Mouse (Mus musculus) intestine, postnatal 0 days (tissue): ENCODE measurements around the gene Mael. TPM values are rescaled to one million over a fixed set of nuclear protein-coding genes. Genes with fewer than 3 reads are reported as not detected.

Source experiments
- ATAC-seq: fragments of 200-750 bp; cut with Nextera tagmentation; 2 replicates; pipeline ENCODE4 v1.8.0; 2017; ENCODE audit warnings: mild to moderate bottlenecking, moderate TSS enrichment, moderate library complexity
- H3K27ac ChIP-seq: fragments of 300-500 bp; sonication (generic); 2 replicates; pipeline ENCODE4 v1.5.1; 2014; ENCODE audit warnings: mild to moderate bottlenecking, low read depth, low read length, moderate library complexity
- H3K27me3 ChIP-seq: fragments of 300-500 bp; sonication (generic); replicated peaks from 2 replicates; pipeline ENCODE4 v1.6.1; 2014; ENCODE audit warnings: low read length, mixed read lengths; ENCODE audit not compliant: control insufficient read depth, insufficient read depth
- H3K36me3 ChIP-seq: fragments of 300-500 bp; sonication (generic); 2 replicates; pipeline ENCODE4 v1.6.1; 2014; ENCODE audit warnings: mild to moderate bottlenecking, moderate library complexity; ENCODE audit not compliant: control insufficient read depth, insufficient read depth
- H3K4me1 ChIP-seq: fragments of 300-500 bp; sonication (generic); replicated peaks from 2 replicates; pipeline ENCODE4 v1.6.1; 2014; ENCODE audit warnings: antibody characterized with exemption, low read length, mixed read lengths; ENCODE audit not compliant: control insufficient read depth, insufficient read depth
- H3K4me2 ChIP-seq: fragments of 300-500 bp; sonication (generic); replicated peaks from 2 replicates; pipeline ENCODE4 v1.6.1; 2014; ENCODE audit warnings: low read depth, mild to moderate bottlenecking, moderate library complexity
- H3K4me3 ChIP-seq: fragments of 300-500 bp; sonication (generic); 2 replicates; pipeline ENCODE4 v1.5.1; 2014; ENCODE audit warnings: low read depth, low read length
- H3K9ac ChIP-seq: fragments of 300-500 bp; sonication (generic); 2 replicates; pipeline ENCODE4 v1.6.1; 2014; ENCODE audit warnings: mild to moderate bottlenecking, low read depth, low read length
- H3K9me3 ChIP-seq: fragments of 300-500 bp; sonication (generic); 2 replicates; pipeline ENCODE4 v1.6.1; 2016; ENCODE audit warnings: mixed run types; ENCODE audit not compliant: control insufficient read depth
- CTCF ChIP-seq: sonication (generic); IDR thresholded peaks from 2 replicates; pipeline ENCODE4 v1.5.1; 2016; ENCODE audit warnings: low read depth, mild to moderate bottlenecking, control low read depth, antibody characterized with exemption, moderate library complexity
- WGBS: fragments of 180-500 bp; shearing (Covaris S2); extraction: QIAGEN DNeasy Blood & Tissue Kit; methylation state at CpG from one replicate; pipeline ENCODE4 v1.1.7; 2014; 5-methylcytosine and 5-hydroxymethylcytosine counted together
- polyA plus RNA-seq: library from polyadenylated mRNA; unstranded; fragments of >200 nt; fragmentation: Nextera tagmentation; extraction: Ambion mirVana; gene quantifications from 2 replicates; pipeline ENCODE4 v1.2.1, GENCODE M21; 2015

The Mael gene
- polyA plus RNA-seq, 1 experiment from 2014 or later: not detected

- H3K4me3 ChIP-seq: no peak overlapping the region
- WGBS: 77% methylated on average over 1 of the region's 1 CpGs
- no peak for ATAC-seq
- H3K36me3 ChIP-seq: no peaks in the 10 kb centered on the region
- no peaks in the 10 kb centered on the region for H3K4me1 ChIP-seq
- no peak for TF ChIP-seq CTCF
- H3K4me2 ChIP-seq: no peak overlapping the region
- no peak overlapping the region for H3K27ac ChIP-seq
- H3K9me3 ChIP-seq: no peaks in the 10 kb centered on the region
- H3K9ac ChIP-seq: no peak overlapping the region
- no peaks in the 10 kb centered on the region for H3K27me3 ChIP-seq
Measured at GRCm38 (mm10) chr1:166281287-166281686, 42.7 kb upstream of the Mael start.

- no peak for ATAC-seq
- H3K36me3 ChIP-seq: no peaks in the 10 kb centered on the region
- WGBS: 34% methylated on average over 1 of the region's 1 CpGs
- no peaks in the 10 kb centered on the region for H3K4me1 ChIP-seq
- no peak overlapping the region for H3K4me2 ChIP-seq
- H3K27ac ChIP-seq: no peak overlapping the region
- no peaks in the 10 kb centered on the region for H3K27me3 ChIP-seq
- no peak overlapping the region for H3K4me3 ChIP-seq
- H3K9ac ChIP-seq: no peak overlapping the region
- no peaks in the 10 kb centered on the region for H3K9me3 ChIP-seq
- no peak for TF ChIP-seq CTCF
Measured at GRCm38 (mm10) chr1:166280566-166280965, 42.0 kb upstream of the Mael start.

GRCm38 (mm10) chr1:166279580-166280206 lies 41.1 kb upstream of the Mael start:
- H3K4me3 ChIP-seq: no peak overlapping the region
- TF ChIP-seq CTCF: no peak
- no peaks in the 10 kb centered on the region for H3K4me1 ChIP-seq
- 46% methylated on average over 9 of the region's 9 CpGs for WGBS
- no peaks in the 10 kb centered on the region for H3K36me3 ChIP-seq
- no peak overlapping the region for H3K27ac ChIP-seq
- no peaks in the 10 kb centered on the region for H3K27me3 ChIP-seq
- no peaks in the 10 kb centered on the region for H3K9me3 ChIP-seq
- no peak overlapping the region for H3K9ac ChIP-seq
- no peak overlapping the region for H3K4me2 ChIP-seq
- ATAC-seq: no peak

- no peak for ATAC-seq
- Histone ChIP-seq H3K4me3 (no peak overlapping the region), H3K27me3 (no peaks in the 10 kb centered on the region), H3K36me3 (no peaks in the 10 kb centered on the region), H3K9ac (no peak overlapping the region), H3K27ac (no peak overlapping the region), H3K4me1 (no peaks in the 10 kb centered on the region), H3K4me2 (no peak overlapping the region), H3K9me3 (no peaks in the 10 kb centered on the region)
- TF ChIP-seq CTCF: no peak
- WGBS: 46% methylated on average over 2 of the region's 2 CpGs
Measured at GRCm38 (mm10) chr1:166278786-166279185, 40.2 kb upstream of the Mael start.

- Histone ChIP-seq H3K4me2 (no peak overlapping the region), H3K4me3 (no peak overlapping the region), H3K36me3 (no peaks in the 10 kb centered on the region), H3K9ac (no peak overlapping the region), H3K4me1 (no peaks in the 10 kb centered on the region; the same call in 1 of the 2 replicates), H3K27me3 (no peaks in the 10 kb centered on the region), H3K9me3 (no peaks in the 10 kb centered on the region), H3K27ac (no peak overlapping the region)
- ATAC-seq: no peak
- no peak for TF ChIP-seq CTCF
- 79% methylated on average over 5 of the region's 5 CpGs for WGBS
Measured at GRCm38 (mm10) chr1:166268218-166268617, 29.7 kb upstream of the Mael start.

GRCm38 (mm10) chr1:166266918-166267317 lies 28.4 kb upstream of the Mael start:
- H3K36me3 ChIP-seq: no peaks in the 10 kb centered on the region
- WGBS: 93% methylated on average over 9 of the region's 9 CpGs
- H3K9ac ChIP-seq: no peak overlapping the region
- no peaks in the 10 kb centered on the region; the same call in 1 of the 2 replicates for H3K4me1 ChIP-seq
- no peak for ATAC-seq
- H3K4me3 ChIP-seq: no peak overlapping the region
- H3K4me2 ChIP-seq: no peak overlapping the region
- no peak overlapping the region for H3K27ac ChIP-seq
- TF ChIP-seq CTCF: no peak
- no peaks in the 10 kb centered on the region for H3K9me3 ChIP-seq
- H3K27me3 ChIP-seq: no peaks in the 10 kb centered on the region
